Mouse (Mus musculus): ENCODE data around the gene Dnase1l1. TPM values are rescaled to one million over a fixed set of nuclear protein-coding genes. Genes with fewer than 3 reads are reported as not detected.
A peak's percentile ranks its signal among the peaks of the same experiment; 100 is the strongest.

Gene Dnase1l1
- total RNA-seq (2014; rRNA removed) (3.8 and 7.5 TPM in 2 replicates), polyA plus RNA-seq (2015; fragmentation: Nextera tagmentation; extraction: Ambion mirVana) (3.0 and 3.3 TPM in 2 replicates)

- no peaks in the 10 kb centered on the region for H3K9me3 ChIP-seq (ENCODE audit: low read length)
- DNase-seq (ENCODE audit: low spot score) = peak; percentile 55
- TF ChIP-seq CTCF (IDR thresholded peaks at IDR 0.05) = peak; percentile 2; the same call in 1 of the 2 replicates
- peak within 1 kb of the TSS; percentile 82 for H3K27ac ChIP-seq (ENCODE audit: low read depth, low read length)
- peak; percentile 65 for ATAC-seq (ENCODE audit: low FRiP score)
- no peaks in the 10 kb centered on the region for H3K27me3 ChIP-seq (ENCODE audit: insufficient read depth, low read length)
- H3K4me1 ChIP-seq (ENCODE audit: insufficient read depth, low read length) = no peaks in the 10 kb centered on the region
- no peaks in the 10 kb centered on the region for H3K36me3 ChIP-seq (ENCODE audit: insufficient read depth, low read length)
- 24% methylated on average over 16 of the region's 16 CpGs for WGBS
- peak within 1 kb of the TSS; percentile 48 for H3K4me3 ChIP-seq (ENCODE audit: low read depth, low read length)
- H3K9ac ChIP-seq (replicated peaks; ENCODE audit: low read length, poor library complexity, severe bottlenecking) = peak within 1 kb of the TSS; percentile 63
- H3K4me2 ChIP-seq (ENCODE audit: low read depth, low read length, poor library complexity, severe bottlenecking) = peak within 1 kb of the TSS; percentile 57
These were observed at the start of gene Dnase1l1, which contains the start of gene Taz for GRCm38 (mm10) chrX:74281732-74282394. Dnase1l1 (minus strand) TSS chrX:74282337. Taz (plus strand) TSS chrX:74281912.

GRCm38 (mm10) chrX:74330166-74330930 lies 48.2 kb upstream of the Dnase1l1 start:
- ATAC-seq (ENCODE audit: low FRiP score) (no peak), DNase-seq (ENCODE audit: low spot score) (peak; percentile 3)
- no peaks in the 10 kb centered on the region for H3K9me3 ChIP-seq (ENCODE audit: low read length)
- H3K27ac ChIP-seq (ENCODE audit: low read depth, low read length) = no peak overlapping the region; the same call in 1 of the 2 replicates
- H3K9ac ChIP-seq (replicated peaks; ENCODE audit: low read length, poor library complexity, severe bottlenecking) = peak overlapping the region; percentile 62
- H3K4me2 ChIP-seq (ENCODE audit: low read depth, low read length, poor library complexity, severe bottlenecking) = peak overlapping the region; percentile 57
- 26% methylated on average over 2 of the region's 2 CpGs for WGBS
- H3K36me3 ChIP-seq (ENCODE audit: insufficient read depth, low read length) = peaks cover 7% of the 10 kb centered on the region; the same call in 1 of the 2 replicates
- H3K27me3 ChIP-seq (ENCODE audit: insufficient read depth, low read length) = no peaks in the 10 kb centered on the region
- 0 out of 2 replicates have a peak, but pooled peaks cover 3% of the 10 kb centered on the region for H3K4me1 ChIP-seq (ENCODE audit: insufficient read depth, low read length)
- TF ChIP-seq CTCF (IDR thresholded peaks at IDR 0.05) = no peak
- peak overlapping the region; percentile 51 for H3K4me3 ChIP-seq (ENCODE audit: low read depth, low read length)

- Histone ChIP-seq H3K27me3 (ENCODE audit: insufficient read depth, low read length) (no peaks in the 10 kb centered on the region), H3K4me1 (ENCODE audit: insufficient read depth, low read length) (0 out of 2 replicates have a peak, but pooled peaks cover 3% of the 10 kb centered on the region), H3K4me3 (ENCODE audit: low read depth, low read length) (peak overlapping the region; percentile 51), H3K4me2 (ENCODE audit: low read depth, low read length, poor library complexity, severe bottlenecking) (peak overlapping the region; percentile 57), H3K9me3 (ENCODE audit: low read length) (no peaks in the 10 kb centered on the region), H3K9ac (replicated peaks; ENCODE audit: low read length, poor library complexity, severe bottlenecking) (peak overlapping the region; percentile 62), H3K36me3 (ENCODE audit: insufficient read depth, low read length) (0 out of 2 replicates have a peak, but pooled peaks cover 6% of the 10 kb centered on the region), H3K27ac (ENCODE audit: low read depth, low read length) (peak overlapping the region; percentile 82)
- peak; percentile 16 for DNase-seq (ENCODE audit: low spot score)
- WGBS = 19% methylated on average over 10 of the region's 10 CpGs
- ATAC-seq (ENCODE audit: low FRiP score) = peak; percentile 47
- TF ChIP-seq CTCF (IDR thresholded peaks at IDR 0.05) = no peak
These were observed 47.1 kb upstream of the Dnase1l1 start for GRCm38 (mm10) chrX:74329215-74329671.

GRCm38 (mm10) chrX:74328725-74329161 lies 46.6 kb upstream of the Dnase1l1 start, which contains the start of gene Plxna3:
Plxna3 (plus strand) TSS chrX:74329066.
- peak within 1 kb of the TSS; percentile 62 for H3K9ac ChIP-seq (replicated peaks; ENCODE audit: low read length, poor library complexity, severe bottlenecking)
- peak within 1 kb of the TSS; percentile 82 for H3K27ac ChIP-seq (ENCODE audit: low read depth, low read length)
- peak within 1 kb of the TSS; percentile 57 for H3K4me2 ChIP-seq (ENCODE audit: low read depth, low read length, poor library complexity, severe bottlenecking)
- no peaks in the 10 kb centered on the region for H3K27me3 ChIP-seq (ENCODE audit: insufficient read depth, low read length)
- H3K9me3 ChIP-seq (ENCODE audit: low read length) = no peaks in the 10 kb centered on the region
- ATAC-seq (ENCODE audit: low FRiP score) = peak; percentile 91
- 0 out of 2 replicates have a peak, but pooled peaks cover under 1% of the 10 kb centered on the region for H3K36me3 ChIP-seq (ENCODE audit: insufficient read depth, low read length)
- 0 out of 2 replicates have a peak, but pooled peaks cover 3% of the 10 kb centered on the region for H3K4me1 ChIP-seq (ENCODE audit: insufficient read depth, low read length)
- DNase-seq (ENCODE audit: low spot score) = peak; percentile 76
- TF ChIP-seq CTCF (IDR thresholded peaks at IDR 0.05) = no peak
- WGBS = 20% methylated on average over 23 of the region's 30 CpGs
- H3K4me3 ChIP-seq (ENCODE audit: low read depth, low read length) = peak within 1 kb of the TSS; percentile 51

GRCm38 (mm10) chrX:74312540-74313464 lies 30.7 kb upstream of the Dnase1l1 start, which contains the start of gene Fam50a:
Fam50a (plus strand) TSS chrX:74313033.
- Histone ChIP-seq H3K4me1 (ENCODE audit: insufficient read depth, low read length) (no peaks in the 10 kb centered on the region), H3K9ac (replicated peaks; ENCODE audit: low read length, poor library complexity, severe bottlenecking) (peak within 1 kb of the TSS; percentile 55), H3K27ac (ENCODE audit: low read depth, low read length) (peak within 1 kb of the TSS; percentile 79), H3K9me3 (ENCODE audit: low read length) (no peaks in the 10 kb centered on the region), H3K36me3 (ENCODE audit: insufficient read depth, low read length) (peaks cover 6% of the 10 kb centered on the region; the same call in 1 of the 2 replicates), H3K4me3 (ENCODE audit: low read depth, low read length) (peak within 1 kb of the TSS; percentile 52), H3K4me2 (ENCODE audit: low read depth, low read length, poor library complexity, severe bottlenecking) (peak within 1 kb of the TSS; percentile 59), H3K27me3 (ENCODE audit: insufficient read depth, low read length) (no peaks in the 10 kb centered on the region)
- peak; percentile 93 for DNase-seq (ENCODE audit: low spot score)
- WGBS = 25% methylated on average over 57 of the region's 59 CpGs
- peak; percentile 95 for ATAC-seq (ENCODE audit: low FRiP score)
- TF ChIP-seq CTCF (IDR thresholded peaks at IDR 0.05) = no peak

Data from midbrain, postnatal 0 days (tissue).